Mouse (Mus musculus) heart, postnatal 0 days (tissue): ENCODE measurements at regions not wholly inside any gene's neighbourhood (a gene's known extent, or its start where the extent isn't known, plus 50 kb on each side); places are given as distances from the start of the nearest gene placed in this dataset.

ENCODE experiments used
- CTCF ChIP-seq: IDR thresholded peaks from 2 replicates; pipeline ENCODE4 v1.5.1; 2016; ENCODE audit warnings: antibody characterized with exemption, control low read depth, low read depth
- EP300 ChIP-seq: IDR thresholded peaks from 2 replicates; pipeline ENCODE4 v1.6.1; 2016; ENCODE audit warnings: antibody characterized with exemption, low read depth

- TF ChIP-seq CTCF = no peak
- TF ChIP-seq EP300 = no peak
Measured at GRCm38 (mm10) chr8:26260294-26260693, 141.0 kb downstream of the Gm45692 start.
